Mouse (Mus musculus) megakaryocyte-erythroid progenitor cell, adult 5-6 weeks (primary cell): ENCODE results near the gene Slc29a4. TPM values are rescaled to one million over a fixed set of nuclear protein-coding genes. Genes with fewer than 3 reads are reported as not detected.
A peak's percentile ranks its signal among the peaks of the same experiment; 100 is the strongest.

ENCODE experiments used
- ATAC-seq: replicated peaks from 2 replicates; pipeline ENCODE4 v1.8.0; 2016; ENCODE audit warnings: mild to moderate bottlenecking, inconsistent platforms; ENCODE audit not compliant: severe bottlenecking, poor library complexity, low FRiP score, low TSS enrichment
- total RNA-seq, 2 experiments: library from RNA; stranded (forward) in 1 of 2; stranded (reverse) in 1 of 2; fragments of 200-1000, 215-1000 nt in 1 of 2; fragments of >200 nt in 1 of 2; fragmentation: Nextera tagmentation in 1 of 2; gene quantifications; 2 replicates each; pipeline ENCODE4 v1.2.3; 2014 to 2017

The Slc29a4 gene
- total RNA-seq, 2 experiments from 2014 or later, result not detected

- ATAC-seq, result peak; percentile 51; the same call in 1 of the 2 replicates
Observed at GRCm38 (mm10) chr5:142771964-142772363, 79.7 kb downstream of the Slc29a4 start.

Other genes starting within 250 kb of the Slc29a4 start
- 16.4 and 25.5 TPM in 2 replicates for gene Ap5z1, start 228.6 kb upstream of the Slc29a4 start, total RNA-seq (2014; fragmentation: Nextera tagmentation)
- 2.7 and 4.9 TPM in 2 replicates for gene Ap5z1, start 228.6 kb upstream of the Slc29a4 start, total RNA-seq (2017)
- not detected in 2 replicates for gene Papolb, start 162.4 kb upstream of the Slc29a4 start, total RNA-seq (2014; fragmentation: Nextera tagmentation)
- not detected in 2 replicates for gene Papolb, start 162.4 kb upstream of the Slc29a4 start, total RNA-seq (2017)
- not detected in 2 replicates for gene Radil, start 141.4 kb upstream of the Slc29a4 start, total RNA-seq (2014; fragmentation: Nextera tagmentation)
- not detected in 2 replicates for gene Radil, start 141.4 kb upstream of the Slc29a4 start, total RNA-seq (2017)
- not detected in 2 replicates for gene Mmd2, start 83.7 kb upstream of the Slc29a4 start, total RNA-seq (2014; fragmentation: Nextera tagmentation)
- gene Mmd2, start 83.7 kb upstream of the Slc29a4 start, total RNA-seq (2017), result not detected in 2 replicates
- 33.6 and 35.8 TPM in 2 replicates for gene Wipi2, start 64.8 kb upstream of the Slc29a4 start, total RNA-seq (2014; fragmentation: Nextera tagmentation)
- 35.2 and 40.8 TPM in 2 replicates for gene Wipi2, start 64.8 kb upstream of the Slc29a4 start, total RNA-seq (2017)
- 8.8 and 11.7 TPM in 2 replicates for gene Tnrc18, start 125.2 kb downstream of the Slc29a4 start, total RNA-seq (2014; fragmentation: Nextera tagmentation)
- gene Tnrc18, start 125.2 kb downstream of the Slc29a4 start, total RNA-seq (2017), result 0.85 and 4.2 TPM in 2 replicates
- gene Fbxl18, start 202.9 kb downstream of the Slc29a4 start, total RNA-seq (2014; fragmentation: Nextera tagmentation), result 7.7 and 7.8 TPM in 2 replicates
- 1.4 and 3.9 TPM in 2 replicates for gene Fbxl18, start 202.9 kb downstream of the Slc29a4 start, total RNA-seq (2017)
- 1,959 and 3,523 TPM in 2 replicates for gene Actb, start 214.2 kb downstream of the Slc29a4 start, total RNA-seq (2014; fragmentation: Nextera tagmentation)
- gene Actb, start 214.2 kb downstream of the Slc29a4 start, total RNA-seq (2017), result 1,717 and 2,932 TPM in 2 replicates